Mouse (Mus musculus) G1E (cell line): ENCODE results near the gene Nt5c3b. TPM values are rescaled to one million over a fixed set of nuclear protein-coding genes. Genes with fewer than 3 reads are reported as not detected.

Experiments used
- ATAC-seq: 2 replicates; pipeline ENCODE4 v1.8.0; 2016; ENCODE audit warnings: mild to moderate bottlenecking; ENCODE audit not compliant: insufficient number of reproducible peaks, poor library complexity, low FRiP score, severe bottlenecking; ENCODE audit errors: extremely low read depth
- DNase-seq: peaks from one replicate; pipeline ENCODE4 v3.0.0; 2012; ENCODE audit warnings: low spot score
- H3K27me3 ChIP-seq: 2 replicates; pipeline ENCODE4 v1.6.1; 2012; ENCODE audit warnings: mild to moderate bottlenecking, low read length, inconsistent platforms; ENCODE audit not compliant: insufficient read depth
- H3K36me3 ChIP-seq: replicated peaks from 2 replicates; pipeline ENCODE3; 2012; ENCODE audit warnings: mild to moderate bottlenecking, inconsistent platforms
- H3K4me1 ChIP-seq: 2 replicates; pipeline ENCODE4 v1.6.1; 2012; ENCODE audit warnings: low read depth, low read length, inconsistent platforms, mixed read lengths; ENCODE audit not compliant: insufficient read depth
- H3K4me3 ChIP-seq: 2 replicates; pipeline ENCODE4 v1.5.1; 2012; ENCODE audit warnings: low read depth, mild to moderate bottlenecking, inconsistent platforms, low read length, moderate library complexity, mixed read lengths
- H3K9me3 ChIP-seq: replicated peaks from 2 replicates; pipeline ENCODE4 v1.6.1; 2012; ENCODE audit warnings: inconsistent platforms
- CTCF ChIP-seq: IDR thresholded peaks from 2 replicates; pipeline ENCODE4 v1.5.1; 2012; ENCODE audit warnings: low read depth, low read length, inconsistent platforms, mixed read lengths
- GATA1 ChIP-seq: IDR thresholded peaks from 2 replicates; pipeline ENCODE4 v1.6.1; 2012; ENCODE audit warnings: borderline replicate concordance, low read length, inconsistent platforms, mixed read lengths
- GATA2 ChIP-seq: IDR thresholded peaks from 2 replicates; pipeline ENCODE4 v1.6.1; 2012; ENCODE audit warnings: low read depth, low read length, inconsistent platforms, borderline replicate concordance
- POLR2AphosphoS5 ChIP-seq: IDR thresholded peaks from 2 replicates; pipeline ENCODE4 v1.6.1; 2012; ENCODE audit warnings: low read depth, low read length, inconsistent platforms; ENCODE audit not compliant: insufficient replicate concordance
- TAL1 ChIP-seq: conservative IDR thresholded peaks from 2 replicates; pipeline ENCODE4 v1.6.1; 2012; ENCODE audit warnings: low read depth, low read length, inconsistent platforms, mixed read lengths
- polyA plus RNA-seq: library from polyadenylated mRNA; stranded (reverse); fragments of >175 nt; gene quantifications from 2 replicates; pipeline ENCODE4 v1.2.3, GENCODE M21; 2012
- total RNA-seq, 2 experiments: library from RNA; stranded (forward) in 1 of 2; stranded (reverse) in 1 of 2; fragments of 200-1000 nt in 1 of 2; fragments of >200 nt in 1 of 2; fragmentation: Nextera tagmentation in 1 of 2; gene quantifications; 2 replicates each; pipeline ENCODE4 v1.2.3; 2014 to 2017

Nt5c3b gene
- total and polyA plus RNA-seq, 3 experiments = 13.3 to 41.2 (median 19.1) TPM

- Histone ChIP-seq H3K4me1 (peaks cover 5% of the 10 kb centered on the region; the same call in 1 of the 2 replicates), H3K9me3 (no peaks in the 10 kb centered on the region), H3K27me3 (peaks cover 37% of the 10 kb centered on the region), H3K36me3 (no peaks in the 10 kb centered on the region), H3K4me3 (no peak overlapping the region)
- no peak for ATAC-seq
- TF ChIP-seq TAL1 (no peak), GATA1 (no peak), GATA2 (no peak)
- DNase-seq = no peak
Observed at GRCm38 (mm10) chr11:100403445-100404134, 38.0 kb downstream of the Nt5c3b start.

DNA sequence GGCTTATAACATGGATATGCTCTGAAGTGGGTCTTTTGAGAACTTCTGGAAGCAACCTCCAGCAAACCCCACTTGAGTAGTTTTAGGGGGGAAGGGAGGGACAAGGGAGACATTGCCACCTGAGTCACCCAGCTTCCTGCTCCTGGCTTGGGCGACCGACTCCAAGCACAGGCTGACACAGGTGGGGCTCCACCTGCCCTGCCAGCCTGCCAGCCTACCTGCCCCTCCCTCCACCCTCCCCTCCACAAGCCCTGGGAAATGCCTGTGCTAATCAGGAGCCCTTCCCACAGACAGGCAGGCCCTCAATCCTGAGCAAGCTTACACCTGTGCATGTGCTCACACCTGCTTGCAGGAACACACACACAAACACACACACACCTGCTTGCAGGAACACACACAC is 38.9 kb downstream of the Nt5c3b start:
- ATAC-seq (no peak), DNase-seq (no peak)
- Histone ChIP-seq H3K27me3 (peaks cover 34% of the 10 kb centered on the region), H3K4me1 (peaks cover 6% of the 10 kb centered on the region), H3K36me3 (no peaks in the 10 kb centered on the region), H3K9me3 (no peaks in the 10 kb centered on the region), H3K4me3 (no peak overlapping the region)
- TF ChIP-seq POLR2AphosphoS5 (no peak), GATA1 (no peak), TAL1 (no peak), CTCF (no peak), GATA2 (no peak)

GRCm38 (mm10) chr11:100402240-100402639 is 39.4 kb downstream of the Nt5c3b start:
- no peak overlapping the region for H3K4me3 ChIP-seq

GRCm38 (mm10) chr11:100400842-100401241 is 40.8 kb downstream of the Nt5c3b start:
- TF ChIP-seq GATA1 (no peak), POLR2AphosphoS5 (no peak), CTCF (no peak), GATA2 (no peak), TAL1 (no peak)
- H3K27me3 ChIP-seq = peaks cover 34% of the 10 kb centered on the region
- H3K9me3 ChIP-seq = no peaks in the 10 kb centered on the region
- H3K36me3 ChIP-seq = no peaks in the 10 kb centered on the region
- no peak overlapping the region for H3K4me3 ChIP-seq
- peaks cover 10% of the 10 kb centered on the region for H3K4me1 ChIP-seq
- no peak for DNase-seq
- ATAC-seq = no peak

More at GRCm38 (mm10) chr11:100402240-100402639, 39.4 kb downstream of the Nt5c3b start:
- DNase-seq = no peak
- peaks cover 36% of the 10 kb centered on the region for H3K27me3 ChIP-seq
- H3K36me3 ChIP-seq = no peaks in the 10 kb centered on the region
- TF ChIP-seq POLR2AphosphoS5 = no peak
- TF ChIP-seq CTCF = no peak
- TF ChIP-seq GATA2 = no peak
- no peak for TF ChIP-seq GATA1
- TF ChIP-seq TAL1 = no peak
- H3K4me1 ChIP-seq = peaks cover 10% of the 10 kb centered on the region
- H3K9me3 ChIP-seq = no peaks in the 10 kb centered on the region
- no peak for ATAC-seq

DNA sequence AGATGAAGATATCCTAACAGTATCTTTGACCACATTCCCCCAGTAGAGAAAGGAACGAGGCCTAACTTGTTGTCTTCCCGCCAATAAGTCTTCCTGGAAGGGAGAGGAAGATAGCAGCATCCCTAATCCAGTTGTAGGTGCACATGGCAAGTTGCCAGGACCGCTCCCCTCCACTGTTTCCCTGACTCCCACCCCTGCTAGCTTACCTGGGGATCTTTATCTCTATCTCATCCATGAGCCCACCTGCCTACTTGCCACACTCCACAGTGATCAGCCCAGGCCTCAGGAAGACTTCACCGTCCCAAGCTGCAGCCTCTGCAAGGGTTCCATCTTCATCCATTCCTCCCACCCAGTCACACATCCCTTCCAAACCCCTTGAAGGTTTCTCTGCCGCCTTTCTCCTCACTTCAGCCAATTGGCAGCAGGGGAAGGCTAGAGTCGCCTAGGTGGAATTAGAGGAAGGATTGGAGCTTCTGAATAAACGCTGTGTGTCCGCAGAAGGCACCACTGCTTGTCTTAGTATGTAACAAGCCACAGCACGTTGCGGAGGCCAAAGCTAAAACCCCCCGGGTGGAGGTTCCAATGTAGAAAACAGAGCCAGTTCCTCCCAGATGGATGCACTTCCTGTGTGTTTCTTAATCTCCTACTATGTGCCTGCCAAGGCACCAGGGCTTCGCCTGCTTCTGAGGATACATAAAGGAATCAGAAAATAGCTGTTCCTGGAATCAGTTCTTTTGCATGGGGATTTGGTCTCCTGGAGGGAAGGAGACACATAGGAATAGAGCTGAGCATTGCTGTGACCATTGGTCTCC is 41.7 kb downstream of the Nt5c3b start:
- Histone ChIP-seq H3K4me1 (peaks cover 10% of the 10 kb centered on the region), H3K36me3 (no peaks in the 10 kb centered on the region), H3K4me3 (no peak overlapping the region), H3K9me3 (no peaks in the 10 kb centered on the region), H3K27me3 (peaks cover 41% of the 10 kb centered on the region)
- DNase-seq (no peak), ATAC-seq (no peak)
- TF ChIP-seq GATA1 (no peak), GATA2 (no peak), CTCF (no peak), TAL1 (no peak), POLR2AphosphoS5 (no peak)

- peaks cover 48% of the 10 kb centered on the region for H3K27me3 ChIP-seq
- ATAC-seq = no peak
- H3K36me3 ChIP-seq = no peaks in the 10 kb centered on the region
- H3K9me3 ChIP-seq = no peaks in the 10 kb centered on the region
- no peak for DNase-seq
- no peak overlapping the region for H3K4me3 ChIP-seq
- H3K4me1 ChIP-seq = peaks cover 10% of the 10 kb centered on the region
- TF ChIP-seq GATA1 (no peak), CTCF (no peak), POLR2AphosphoS5 (no peak), GATA2 (no peak), TAL1 (no peak)
Observed at GRCm38 (mm10) chr11:100399320-100399719, 42.3 kb downstream of the Nt5c3b start.
